Mouse (Mus musculus) C2C12 (cell line): ENCODE results near the gene Prl.

Experiments used
- CEBPB ChIP-seq: IDR thresholded peaks from one replicate; pipeline ENCODE4 v1.6.1; 2011; ENCODE audit warnings: low read depth, mild to moderate bottlenecking, control low read depth, moderate library complexity
- CTCF ChIP-seq: IDR thresholded peaks from one replicate; pipeline ENCODE4 v1.5.1; 2011; ENCODE audit not compliant: control insufficient read depth, insufficient read depth, insufficient read length
- MAX ChIP-seq: IDR thresholded peaks from one replicate; pipeline ENCODE4 v1.6.1; 2011; ENCODE audit warnings: mild to moderate bottlenecking, control low read depth
- MYOG ChIP-seq: IDR thresholded peaks from one replicate; pipeline ENCODE4 v1.6.1; 2011; ENCODE audit not compliant: control insufficient read depth, insufficient read length; ENCODE audit errors: extremely low read depth
- USF1 ChIP-seq: IDR thresholded peaks from one replicate; pipeline ENCODE4 v1.6.1; 2011; ENCODE audit warnings: low read depth, mild to moderate bottlenecking, control low read depth, moderate library complexity

DNA sequence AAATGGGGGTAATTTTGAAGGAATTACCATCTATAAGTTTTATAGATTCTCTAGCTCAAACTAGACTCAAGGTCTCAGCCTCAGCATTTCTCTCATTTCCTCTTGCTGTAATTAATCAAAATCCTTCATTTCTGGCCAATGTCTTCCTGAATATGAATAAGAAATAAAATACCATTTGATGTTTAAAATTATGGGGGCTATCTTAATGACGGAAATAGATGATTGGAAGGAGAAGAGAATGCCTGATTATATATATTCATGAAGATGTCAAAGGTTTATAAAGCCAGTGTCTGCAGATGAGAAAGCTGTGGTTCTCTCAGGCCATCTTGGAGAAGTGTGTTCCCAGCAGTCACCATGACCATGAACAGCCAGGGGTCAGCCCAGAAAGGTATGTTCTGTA is at the start of gene Prl:
- TF ChIP-seq CTCF (no peak), MAX (no peak), MYOG (no peak), USF1 (no peak), CEBPB (no peak)
